Mouse (Mus musculus) stomach, embryonic 15.5 days (tissue): ENCODE measurements around the gene Trp73. TPM values are rescaled to one million over a fixed set of nuclear protein-coding genes. Genes with fewer than 3 reads are reported as not detected.

Experiments used
- ATAC-seq: fragments of 200-750 bp; cut with Nextera tagmentation; 2 replicates; pipeline ENCODE4 v1.8.0; 2017; ENCODE audit warnings: low read depth, moderate number of reproducible peaks, moderate TSS enrichment; ENCODE audit not compliant: insufficient read depth, low FRiP score
- H3K27ac ChIP-seq: fragments of 300-500 bp; sonication (generic); 2 replicates; pipeline ENCODE4 v1.5.1; 2015; ENCODE audit warnings: mild to moderate bottlenecking, inconsistent platforms
- H3K27me3 ChIP-seq: fragments of 300-500 bp; sonication (generic); replicated peaks from 2 replicates; pipeline ENCODE4 v1.6.1; 2015; ENCODE audit warnings: inconsistent platforms
- H3K36me3 ChIP-seq: fragments of 300-500 bp; sonication (generic); 2 replicates; pipeline ENCODE4 v1.6.1; 2015; ENCODE audit warnings: inconsistent platforms
- H3K4me1 ChIP-seq: fragments of 300-500 bp; sonication (generic); 2 replicates; pipeline ENCODE4 v1.6.1; 2015; ENCODE audit warnings: inconsistent platforms
- H3K4me2 ChIP-seq: fragments of 300-500 bp; sonication (generic); 2 replicates; pipeline ENCODE4 v1.6.1; 2015; ENCODE audit warnings: mild to moderate bottlenecking, inconsistent platforms
- H3K4me3 ChIP-seq: fragments of 300-500 bp; sonication (generic); replicated peaks from 2 replicates; pipeline ENCODE4 v1.5.1; 2015; ENCODE audit warnings: inconsistent platforms
- H3K9ac ChIP-seq: fragments of 300-500 bp; sonication (generic); 2 replicates; pipeline ENCODE4 v1.6.1; 2015; ENCODE audit warnings: inconsistent platforms
- H3K9me3 ChIP-seq: fragments of 300-500 bp; sonication (generic); 2 replicates; pipeline ENCODE4 v1.6.1; 2016; ENCODE audit warnings: inconsistent platforms
- WGBS: fragments of 180-500 bp; shearing (Covaris S2); methylation state at CpG from one replicate; pipeline ENCODE4 v1.1.7; 2015; 5-methylcytosine and 5-hydroxymethylcytosine counted together
- polyA plus RNA-seq: library from polyadenylated mRNA; unstranded; fragments of >200 nt; fragmentation: Nextera tagmentation; extraction: Ambion mirVana; gene quantifications from 2 replicates; pipeline ENCODE4 v1.2.1, GENCODE M21; 2015

Trp73 gene
- polyA plus RNA-seq, 1 experiment from 2014 or later: 0.58 TPM

- no peaks in the 10 kb centered on the region for H3K27me3 ChIP-seq
- peaks cover 13% of the 10 kb centered on the region; the same call in 1 of the 2 replicates for H3K36me3 ChIP-seq
- ATAC-seq: no peak
- H3K27ac ChIP-seq: no peak overlapping the region
- H3K4me2 ChIP-seq: no peak overlapping the region
- no peak overlapping the region for H3K9ac ChIP-seq
- peaks cover 6% of the 10 kb centered on the region for H3K4me1 ChIP-seq
- WGBS: 76% methylated on average over 4 of the region's 4 CpGs
- H3K9me3 ChIP-seq: no peaks in the 10 kb centered on the region
- H3K4me3 ChIP-seq: no peak overlapping the region
Observed at GRCm38 (mm10) chr4:154007759-154008158, 132.2 kb downstream of the Trp73 start.

GRCm38 (mm10) chr4:154006264-154006663 lies 133.7 kb downstream of the Trp73 start:
- peaks cover 21% of the 10 kb centered on the region for H3K36me3 ChIP-seq
- ATAC-seq: no peak
- no peaks in the 10 kb centered on the region for H3K9me3 ChIP-seq
- H3K9ac ChIP-seq: no peak overlapping the region
- H3K4me1 ChIP-seq: peaks cover 2% of the 10 kb centered on the region; the same call in 1 of the 2 replicates
- H3K4me3 ChIP-seq: no peak overlapping the region
- H3K27ac ChIP-seq: no peak overlapping the region
- H3K27me3 ChIP-seq: no peaks in the 10 kb centered on the region
- H3K4me2 ChIP-seq: no peak overlapping the region
- WGBS: 88% methylated on average over 6 of the region's 6 CpGs

Other genes with a start within 250 kb of the Trp73 start
- gene A430005L14Rik, start 183.0 kb downstream of the Trp73 start, polyA plus RNA-seq: 71.8 and 72.4 TPM in 2 replicates
- gene Dffb, start 165.1 kb downstream of the Trp73 start, polyA plus RNA-seq: 11.5 and 13.8 TPM in 2 replicates
- 14.1 and 15.8 TPM in 2 replicates for gene Cep104, start 165.0 kb downstream of the Trp73 start, polyA plus RNA-seq
- gene Lrrc47, start 128.5 kb downstream of the Trp73 start, polyA plus RNA-seq: 20.9 and 23.5 TPM in 2 replicates
- 62.3 and 73.8 TPM in 2 replicates for gene Smim1, start 114.0 kb downstream of the Trp73 start, polyA plus RNA-seq
- gene Ccdc27, start 97.5 kb downstream of the Trp73 start, polyA plus RNA-seq: 0.14 TPM in 1 of 2 replicates, not detected in the other
- 32.7 and 37.4 TPM in 2 replicates for gene Wrap73, start 2.2 kb upstream of the Trp73 start, polyA plus RNA-seq
- gene Tprgl, start 20.5 kb upstream of the Trp73 start, polyA plus RNA-seq: 122 and 124 TPM in 2 replicates
- 19.9 and 20.9 TPM in 2 replicates for gene Megf6, start 30.5 kb upstream of the Trp73 start, polyA plus RNA-seq
- gene Arhgef16, start 161.5 kb upstream of the Trp73 start, polyA plus RNA-seq: 35.9 and 44.0 TPM in 2 replicates
- gene B230104I21Rik, start 195.9 kb upstream of the Trp73 start, polyA plus RNA-seq: not detected in 2 replicates